Mouse (Mus musculus): ENCODE results near the gene Rtkn2. TPM values are rescaled to one million over a fixed set of nuclear protein-coding genes. Genes with fewer than 3 reads are reported as not detected.

The Rtkn2 gene
- polyA plus RNA-seq, 1 experiment: 0.14 TPM

DNA sequence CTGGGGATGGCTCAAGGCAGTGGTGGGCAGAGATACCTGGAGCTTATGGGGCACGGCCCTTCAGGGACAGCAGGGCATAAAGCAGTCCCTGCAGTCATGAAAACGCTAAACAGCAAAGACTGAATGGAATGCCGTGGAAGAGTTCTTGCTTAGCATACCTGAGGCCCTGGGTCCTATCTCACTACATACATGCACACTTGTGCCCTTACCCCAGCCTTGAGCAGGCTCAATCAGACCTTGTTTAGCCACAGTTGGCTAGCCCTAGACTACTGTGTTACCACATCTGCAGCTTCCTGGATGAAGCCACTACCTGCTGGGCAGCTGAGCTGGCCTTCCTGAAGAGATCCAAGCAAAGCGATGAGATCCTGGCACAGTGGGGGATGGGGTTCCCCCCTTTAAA, 93.3 kb downstream of the Rtkn2 start:
- Histone ChIP-seq H3K36me3 (ENCODE audit: control insufficient read depth, insufficient read depth, low read length) (no peaks in the 10 kb centered on the region), H3K4me1 (ENCODE audit: control insufficient read depth, insufficient read depth, low read length) (no peaks in the 10 kb centered on the region), H3K4me3 (ENCODE audit: control insufficient read depth, low read depth, low read length) (no peak overlapping the region), H3K27me3 (ENCODE audit: control insufficient read depth, insufficient read depth, low read length) (no peaks in the 10 kb centered on the region), H3K27ac (ENCODE audit: control insufficient read depth, insufficient read depth, low read depth, low read length) (no peak overlapping the region)
- no peak for TF ChIP-seq POLR2A (IDR thresholded peaks at IDR 0.05; ENCODE audit: control insufficient read depth, low read depth, low read length)
- TF ChIP-seq CTCF (IDR thresholded peaks at IDR 0.05; ENCODE audit: control insufficient read depth, insufficient read depth, insufficient replicate concordance, low read depth, low read length): no peak

GRCm38 (mm10) chr10:68074291-68074690, 94.9 kb downstream of the Rtkn2 start:
- no peak for TF ChIP-seq POLR2A (IDR thresholded peaks at IDR 0.05; ENCODE audit: control insufficient read depth, low read depth, low read length)
- no peak overlapping the region for H3K4me3 ChIP-seq (ENCODE audit: control insufficient read depth, low read depth, low read length)
- no peaks in the 10 kb centered on the region for H3K27me3 ChIP-seq (ENCODE audit: control insufficient read depth, insufficient read depth, low read length)
- H3K4me1 ChIP-seq (ENCODE audit: control insufficient read depth, insufficient read depth, low read length): no peaks in the 10 kb centered on the region
- H3K36me3 ChIP-seq (ENCODE audit: control insufficient read depth, insufficient read depth, low read length): no peaks in the 10 kb centered on the region
- no peak overlapping the region for H3K27ac ChIP-seq (ENCODE audit: control insufficient read depth, insufficient read depth, low read depth, low read length)

- no peaks in the 10 kb centered on the region for H3K4me1 ChIP-seq (ENCODE audit: control insufficient read depth, insufficient read depth, low read length)
- no peaks in the 10 kb centered on the region for H3K36me3 ChIP-seq (ENCODE audit: control insufficient read depth, insufficient read depth, low read length)
- H3K4me3 ChIP-seq (ENCODE audit: control insufficient read depth, low read depth, low read length): no peak overlapping the region
- TF ChIP-seq CTCF (IDR thresholded peaks at IDR 0.05; ENCODE audit: control insufficient read depth, insufficient read depth, insufficient replicate concordance, low read depth, low read length): no peak
- TF ChIP-seq POLR2A (IDR thresholded peaks at IDR 0.05; ENCODE audit: control insufficient read depth, low read depth, low read length): no peak
- H3K27me3 ChIP-seq (ENCODE audit: control insufficient read depth, insufficient read depth, low read length): no peaks in the 10 kb centered on the region
- no peak overlapping the region for H3K27ac ChIP-seq (ENCODE audit: control insufficient read depth, insufficient read depth, low read depth, low read length)
These were observed 95.8 kb downstream of the Rtkn2 start for GRCm38 (mm10) chr10:68075181-68075580.

- Histone ChIP-seq H3K36me3 (ENCODE audit: control insufficient read depth, insufficient read depth, low read length) (no peaks in the 10 kb centered on the region), H3K27ac (ENCODE audit: control insufficient read depth, insufficient read depth, low read depth, low read length) (no peak overlapping the region), H3K27me3 (ENCODE audit: control insufficient read depth, insufficient read depth, low read length) (no peaks in the 10 kb centered on the region), H3K4me1 (ENCODE audit: control insufficient read depth, insufficient read depth, low read length) (no peaks in the 10 kb centered on the region), H3K4me3 (ENCODE audit: control insufficient read depth, low read depth, low read length) (no peak overlapping the region)
- TF ChIP-seq POLR2A (IDR thresholded peaks at IDR 0.05; ENCODE audit: control insufficient read depth, low read depth, low read length): no peak
- no peak for TF ChIP-seq CTCF (IDR thresholded peaks at IDR 0.05; ENCODE audit: control insufficient read depth, insufficient read depth, insufficient replicate concordance, low read depth, low read length)
These were observed 99.3 kb downstream of the Rtkn2 start for GRCm38 (mm10) chr10:68078708-68079107.

DNA sequence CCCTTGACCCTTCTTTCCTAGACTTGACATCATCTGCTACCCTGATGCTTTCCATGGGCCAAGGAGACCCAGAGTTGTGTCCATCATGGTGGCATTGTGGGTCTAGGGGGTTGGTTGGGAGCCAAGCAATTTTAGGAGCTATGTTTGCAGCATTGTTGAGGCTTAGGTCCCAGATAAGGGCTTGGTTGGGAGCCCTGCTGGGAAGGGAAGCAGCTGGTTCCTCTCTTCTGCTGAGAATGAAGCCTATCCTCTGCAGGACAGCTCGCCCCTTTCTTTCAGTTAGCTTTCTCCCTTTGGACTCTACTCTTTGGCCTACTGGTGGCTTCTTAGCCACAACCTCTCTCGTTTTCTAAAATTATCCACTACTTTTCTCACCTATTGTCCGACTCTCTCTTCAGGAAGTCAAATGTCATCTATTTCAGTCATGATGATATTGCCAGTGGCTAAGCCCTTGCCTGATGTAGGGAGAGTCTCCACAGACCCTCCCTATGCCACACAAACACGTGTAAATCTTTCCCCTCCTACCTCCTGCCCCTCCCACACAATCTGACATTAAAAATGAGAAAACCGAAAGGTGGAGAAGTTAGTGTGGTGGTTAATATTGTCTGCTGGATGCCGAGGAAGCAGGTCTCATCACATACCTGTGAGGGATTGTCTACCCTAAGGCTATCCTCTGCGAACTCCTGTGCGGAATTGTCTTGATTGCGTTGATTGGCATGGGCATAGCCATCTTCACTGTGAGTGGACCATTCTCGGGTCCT, 100.7 kb downstream of the Rtkn2 start:
- TF ChIP-seq POLR2A (IDR thresholded peaks at IDR 0.05; ENCODE audit: control insufficient read depth, low read depth, low read length): no peak
- H3K4me1 ChIP-seq (ENCODE audit: control insufficient read depth, insufficient read depth, low read length): no peaks in the 10 kb centered on the region
- H3K27me3 ChIP-seq (ENCODE audit: control insufficient read depth, insufficient read depth, low read length): no peaks in the 10 kb centered on the region
- H3K36me3 ChIP-seq (ENCODE audit: control insufficient read depth, insufficient read depth, low read length): no peaks in the 10 kb centered on the region
- H3K4me3 ChIP-seq (ENCODE audit: control insufficient read depth, low read depth, low read length): no peak overlapping the region
- no peak overlapping the region for H3K27ac ChIP-seq (ENCODE audit: control insufficient read depth, insufficient read depth, low read depth, low read length)

DNA sequence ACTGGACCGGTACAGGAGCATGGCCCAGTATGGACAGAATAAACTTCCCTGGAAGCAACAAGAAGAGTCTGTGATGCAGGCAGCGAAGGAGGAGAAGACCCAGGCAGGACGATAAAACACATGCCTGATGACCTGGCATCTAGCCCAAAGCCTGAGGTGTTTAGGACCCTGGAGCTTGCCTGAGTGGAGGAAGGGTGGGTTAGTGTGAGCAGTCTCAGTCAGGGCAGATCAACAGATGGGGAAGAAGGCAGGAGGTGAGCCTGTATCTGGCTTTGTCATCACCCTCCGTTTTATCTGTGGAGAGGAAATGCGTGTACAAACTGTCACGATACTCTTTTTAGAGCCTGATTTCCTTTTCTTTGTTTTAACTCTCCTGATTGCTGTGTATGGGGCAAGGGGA, 102.3 kb downstream of the Rtkn2 start:
- TF ChIP-seq POLR2A (IDR thresholded peaks at IDR 0.05; ENCODE audit: control insufficient read depth, low read depth, low read length): no peak
- no peak for TF ChIP-seq CTCF (IDR thresholded peaks at IDR 0.05; ENCODE audit: control insufficient read depth, insufficient read depth, insufficient replicate concordance, low read depth, low read length)
- Histone ChIP-seq H3K27ac (ENCODE audit: control insufficient read depth, insufficient read depth, low read depth, low read length) (no peak overlapping the region), H3K27me3 (ENCODE audit: control insufficient read depth, insufficient read depth, low read length) (no peaks in the 10 kb centered on the region), H3K36me3 (ENCODE audit: control insufficient read depth, insufficient read depth, low read length) (no peaks in the 10 kb centered on the region), H3K4me3 (ENCODE audit: control insufficient read depth, low read depth, low read length) (no peak overlapping the region), H3K4me1 (ENCODE audit: control insufficient read depth, insufficient read depth, low read length) (no peaks in the 10 kb centered on the region)

DNA sequence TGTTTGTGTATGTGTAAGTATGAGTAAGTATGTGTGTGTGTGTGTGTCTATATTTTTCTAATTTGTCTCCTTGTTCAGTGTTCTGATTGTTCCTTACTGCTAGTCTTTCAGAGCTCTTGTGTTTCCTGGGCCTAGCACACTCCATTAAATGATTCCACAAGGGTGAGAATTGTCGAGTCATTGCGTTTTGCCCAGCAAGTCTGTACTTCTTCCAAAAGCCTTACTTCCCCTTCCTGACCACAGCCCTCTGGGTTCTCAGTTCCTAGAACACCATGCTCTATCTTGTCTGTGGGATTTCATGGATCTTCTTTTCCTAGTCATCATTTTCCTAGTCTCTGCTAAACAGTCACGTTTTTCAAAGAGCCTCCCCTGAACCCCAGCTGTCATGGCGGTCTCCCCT, 106.2 kb downstream of the Rtkn2 start:
- Histone ChIP-seq H3K4me1 (ENCODE audit: control insufficient read depth, insufficient read depth, low read length) (no peaks in the 10 kb centered on the region), H3K27ac (ENCODE audit: control insufficient read depth, insufficient read depth, low read depth, low read length) (no peak overlapping the region), H3K4me3 (ENCODE audit: control insufficient read depth, low read depth, low read length) (no peak overlapping the region), H3K36me3 (ENCODE audit: control insufficient read depth, insufficient read depth, low read length) (no peaks in the 10 kb centered on the region), H3K27me3 (ENCODE audit: control insufficient read depth, insufficient read depth, low read length) (no peaks in the 10 kb centered on the region)
- TF ChIP-seq POLR2A (IDR thresholded peaks at IDR 0.05; ENCODE audit: control insufficient read depth, low read depth, low read length): no peak
- no peak for TF ChIP-seq CTCF (IDR thresholded peaks at IDR 0.05; ENCODE audit: control insufficient read depth, insufficient read depth, insufficient replicate concordance, low read depth, low read length)

GRCm38 (mm10) chr10:68086973-68087372, 107.6 kb downstream of the Rtkn2 start:
- no peaks in the 10 kb centered on the region for H3K36me3 ChIP-seq (ENCODE audit: control insufficient read depth, insufficient read depth, low read length)
- no peak overlapping the region for H3K27ac ChIP-seq (ENCODE audit: control insufficient read depth, insufficient read depth, low read depth, low read length)
- no peak overlapping the region for H3K4me3 ChIP-seq (ENCODE audit: control insufficient read depth, low read depth, low read length)
- no peak for TF ChIP-seq POLR2A (IDR thresholded peaks at IDR 0.05; ENCODE audit: control insufficient read depth, low read depth, low read length)
- no peak for TF ChIP-seq CTCF (IDR thresholded peaks at IDR 0.05; ENCODE audit: control insufficient read depth, insufficient read depth, insufficient replicate concordance, low read depth, low read length)
- H3K4me1 ChIP-seq (ENCODE audit: control insufficient read depth, insufficient read depth, low read length): peaks cover 7% of the 10 kb centered on the region
- no peaks in the 10 kb centered on the region for H3K27me3 ChIP-seq (ENCODE audit: control insufficient read depth, insufficient read depth, low read length)

Data from testis, adult 2 months (tissue).